In the genomic region with DNA sequence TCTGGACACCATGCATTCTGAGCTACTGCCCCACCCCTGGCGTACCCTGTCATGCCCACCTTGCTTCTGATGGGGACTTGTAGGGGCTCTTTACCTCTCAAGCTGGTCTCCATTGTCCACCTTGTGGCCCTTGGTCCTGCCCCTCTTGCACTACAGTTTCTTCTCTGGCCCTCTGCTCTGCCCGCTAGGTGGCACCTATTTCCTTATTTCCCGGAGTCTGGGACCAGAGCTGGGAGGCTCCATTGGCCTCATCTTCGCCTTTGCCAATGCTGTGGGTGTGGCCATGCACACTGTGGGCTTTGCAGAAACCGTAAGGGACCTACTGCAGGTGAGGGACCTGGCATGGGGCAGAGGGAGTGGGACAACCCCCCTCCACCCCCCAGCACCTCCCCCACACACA, we compare ENCODE assay signal across 14 mouse cellular contexts. TPM values are rescaled to one million over a fixed set of nuclear protein-coding genes. Genes with fewer than 3 reads are reported as not detected.
DNase-seq lines count a peak whose midpoint lies in the region; ATAC-seq lines count a peak whose summit lies in the region.
"Had no signal": no experiment of that assay in that cellular context is flagged by ENCODE, and none has a peak within 500 bp of the region (broad histone marks: within the 10 kb centered on the region; RNA-seq: fewer than 3 reads in every experiment).

No protein-coding gene starts in this region.

- no peak overlapping the region for H3K27ac ChIP-seq in liver, embryonic 11.5 days (ENCODE audit: low read depth, low read length)
- H3K27ac ChIP-seq: embryonic facial prominence, embryonic 15.5 days; hindbrain, embryonic 15.5 days; liver, embryonic 15.5 days had no signal

- no peak overlapping the region for H3K4me3 ChIP-seq in liver, embryonic 11.5 days (ENCODE audit: low read depth, low read length)
- H3K4me3 ChIP-seq: embryonic facial prominence, embryonic 15.5 days; hindbrain, embryonic 15.5 days; liver, embryonic 15.5 days had no signal

- no peak overlapping the region for H3K9ac ChIP-seq in liver, embryonic 11.5 days (ENCODE audit: low read depth, low read length)
- H3K9ac ChIP-seq: embryonic facial prominence, embryonic 15.5 days; hindbrain, embryonic 15.5 days; liver, embryonic 15.5 days had no signal

- H3K36me3 ChIP-seq in liver, embryonic 11.5 days (ENCODE audit: control insufficient read depth, insufficient read depth, low read length) = no peaks in the 10 kb centered on the region
- H3K36me3 ChIP-seq: embryonic facial prominence, embryonic 15.5 days; hindbrain, embryonic 15.5 days; liver, embryonic 15.5 days had no signal

- 51% methylated on average over 5 of the region's 5 CpGs for WGBS in liver, embryonic 11.5 days

- H3K4me2 ChIP-seq in liver, embryonic 11.5 days = no peak overlapping the region
- H3K4me2 ChIP-seq: embryonic facial prominence, embryonic 15.5 days; hindbrain, embryonic 15.5 days; liver, embryonic 15.5 days had no signal

- H3K9me3 ChIP-seq in liver, embryonic 11.5 days (ENCODE audit: control insufficient read depth, low read length) = no peaks in the 10 kb centered on the region
- H3K9me3 ChIP-seq: embryonic facial prominence, embryonic 15.5 days; hindbrain, embryonic 15.5 days; liver, embryonic 15.5 days had no signal

- no peaks in the 10 kb centered on the region for H3K4me1 ChIP-seq in liver, embryonic 11.5 days (replicated peaks; ENCODE audit: control insufficient read depth, insufficient read depth, low read length)
- H3K4me1 ChIP-seq: embryonic facial prominence, embryonic 15.5 days; hindbrain, embryonic 15.5 days; liver, embryonic 15.5 days had no signal

- peaks cover 5% of the 10 kb centered on the region for H3K27me3 ChIP-seq in liver, embryonic 11.5 days (replicated peaks; ENCODE audit: control insufficient read depth, insufficient read depth, low read length)
- H3K27me3 ChIP-seq: embryonic facial prominence, embryonic 15.5 days; hindbrain, embryonic 15.5 days; liver, embryonic 15.5 days had no signal

- DNase-seq in adrenal gland, adult 2 months = peak; percentile 41
- no peak for DNase-seq in adrenal gland, postnatal 25 days
- peak; percentile 32 for DNase-seq in liver
- no peak for DNase-seq in liver, embryonic 11.5 days (ENCODE audit: low spot score)
- peak; percentile 46 for DNase-seq in kidney, postnatal 10 days
- no peak for DNase-seq in layer of hippocampus, adult 9-10 months (ENCODE audit: low spot score)
- DNase-seq in thymus, postnatal 0 days (ENCODE audit: low spot score) = no peak
- DNase-seq: B cell, adult 2 months; gastrocnemius, postnatal 36 days; spleen, adult 18-20 months had no signal

- ATAC-seq in liver, embryonic 11.5 days (replicated peaks; ENCODE audit: low FRiP score) = no peak
- peak; percentile 30 for ATAC-seq in megakaryocyte progenitor cell, adult 5-6 weeks (replicated peaks; ENCODE audit: poor library complexity)

RNA-seq across cellular contexts. Expression of gene Slc12a3, which starts 4.3 kb away (rescaled TPM):
- under 1 TPM in 1 of 2 experiments, not detected in 1; 0.12 TPM for total RNA-seq in adrenal gland, adult 2 months (2021)
- 0.10 TPM in 1 of 2 replicates, not detected in the other for polyA plus RNA-seq in adrenal gland, adult 2 months (2012; rRNA removed)
- total RNA-seq in adrenal gland, postnatal 25 days (2021) = 0.09 and 0.29 TPM in 2 replicates
- not detected in 2 replicates for polyA plus RNA-seq in liver, embryonic 11.5 days (2014; fragmentation: Nextera tagmentation; extraction: Ambion mirVana)
- total RNA-seq in megakaryocyte progenitor cell, adult 5-6 weeks (2015) = 0.12 and 0.17 TPM in 2 replicates
- total RNA-seq in megakaryocyte progenitor cell, adult 5-6 weeks (2017) = not detected in 2 replicates
- polyA plus RNA-seq in thymus, postnatal 0 days (2015; fragmentation: Nextera tagmentation; extraction: Ambion mirVana) = 0.12 and 0.21 TPM in 2 replicates
- total RNA-seq: gastrocnemius, postnatal 36 days had no signal

RNA-seq across cellular contexts. Expression of gene Herpud1, which starts 52.9 kb away (rescaled TPM):
- 100 to 1,000 TPM in 1 of 2 experiments, 10 to 100 TPM in 1; 99.0 to 141 TPM for total RNA-seq in adrenal gland, adult 2 months (2021)
- polyA plus RNA-seq in adrenal gland, adult 2 months (2012; rRNA removed) = 188 and 195 TPM in 2 replicates
- 98.9 and 118 TPM in 2 replicates for total RNA-seq in adrenal gland, postnatal 25 days (2021)
- 110 and 115 TPM in 2 replicates for polyA plus RNA-seq in liver, embryonic 11.5 days (2014; fragmentation: Nextera tagmentation; extraction: Ambion mirVana)
- 78.2 and 89.9 TPM in 2 replicates for total RNA-seq in megakaryocyte progenitor cell, adult 5-6 weeks (2015)
- 83.3 and 99.5 TPM in 2 replicates for total RNA-seq in megakaryocyte progenitor cell, adult 5-6 weeks (2017)
- 78.9 and 83.6 TPM in 2 replicates for polyA plus RNA-seq in thymus, postnatal 0 days (2015; fragmentation: Nextera tagmentation; extraction: Ambion mirVana)

Comparison
In these comparisons a context has a peak if more than half of its experiments do, and no peak if none do; other contexts are left out.
1. DNase-seq: peak in adrenal gland, adult 2 months (single experiment), liver (single experiment) and kidney, postnatal 10 days (single experiment); none in adrenal gland, postnatal 25 days (single experiment), liver, embryonic 11.5 days (single experiment), layer of hippocampus, adult 9-10 months (single experiment) and thymus, postnatal 0 days (single experiment).